Comparison of ENCODE assay signal across 11 mouse cellular contexts in the genomic region with DNA sequence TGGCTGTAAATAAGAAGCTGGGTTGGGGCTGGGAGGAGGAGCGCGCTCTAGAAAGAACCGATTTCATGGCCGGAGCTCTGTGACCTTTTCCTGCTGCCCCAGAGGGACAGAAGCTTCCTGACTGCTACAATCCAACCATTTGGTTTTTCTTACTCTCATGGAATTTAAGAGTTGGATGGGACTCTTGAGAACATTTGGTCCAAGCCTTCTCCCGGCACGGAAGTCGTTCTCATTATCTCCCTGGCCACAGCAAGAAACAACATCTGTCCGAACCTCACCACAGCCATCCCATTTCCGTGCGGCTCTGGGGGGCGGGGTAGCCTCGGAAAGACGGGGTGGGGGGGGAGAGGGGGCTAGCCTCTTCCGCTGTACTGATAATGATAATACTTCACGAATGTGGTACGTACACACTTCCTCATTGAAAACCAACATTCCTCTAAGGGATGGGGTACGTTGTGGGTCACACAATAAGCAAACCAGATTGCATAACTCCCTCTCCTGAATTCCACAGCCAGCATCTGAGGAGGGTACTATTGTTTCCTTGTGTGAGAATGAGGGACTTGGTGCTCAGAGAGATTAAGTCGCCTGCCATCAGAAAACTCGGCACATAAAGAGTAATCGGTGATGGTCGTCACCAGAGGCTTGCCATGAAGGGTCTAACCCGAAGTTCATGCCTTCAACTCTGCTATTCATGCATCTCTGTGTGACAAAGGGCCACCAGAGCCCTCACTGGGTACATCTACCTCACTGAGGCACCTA. TPM values are rescaled to one million over a fixed set of nuclear protein-coding genes. Genes with fewer than 3 reads are reported as not detected.
A peak's percentile ranks its signal among the peaks of the same experiment; 100 is the strongest.
DNase-seq lines count a peak whose midpoint lies in the region; ATAC-seq and TF ChIP-seq lines count a peak whose summit lies in the region.
"Had no signal": no experiment of that assay in that cellular context is flagged by ENCODE, and none has a peak within 500 bp of the region (broad histone marks: within the 10 kb centered on the region; RNA-seq: fewer than 3 reads in every experiment).

No protein-coding gene starts in this region.

- TF ChIP-seq POLR2A in small intestine, adult 2 months (IDR thresholded peaks at IDR 0.05; ENCODE audit: low read depth, low read length), result no peak

- H3K9me3 ChIP-seq in midbrain, embryonic 11.5 days (ENCODE audit: control insufficient read depth, low read length), result no peaks in the 10 kb centered on the region
- H3K9me3 ChIP-seq in midbrain, embryonic 16.5 days (replicated peaks; ENCODE audit: control insufficient read depth, low read length, poor library complexity, severe bottlenecking), result no peaks in the 10 kb centered on the region
- no peaks in the 10 kb centered on the region for H3K9me3 ChIP-seq in heart, embryonic 10.5 days
- H3K9me3 ChIP-seq in limb, embryonic 10.5 days (replicated peaks), result no peaks in the 10 kb centered on the region
- H3K9me3 ChIP-seq: hindbrain, embryonic 15.5 days had no signal

- ATAC-seq in midbrain, embryonic 11.5 days (ENCODE audit: low FRiP score), result no peak
- no peak for ATAC-seq in midbrain, embryonic 16.5 days

- TF ChIP-seq CTCF in small intestine, adult 2 months (IDR thresholded peaks at IDR 0.05; ENCODE audit: extremely low read depth, insufficient read length, insufficient replicate concordance, low read depth, low read length), result no peak

- no peak overlapping the region for H3K4me2 ChIP-seq in midbrain, embryonic 11.5 days
- H3K4me2 ChIP-seq in midbrain, embryonic 16.5 days (ENCODE audit: low read length), result no peak overlapping the region
- H3K4me2 ChIP-seq: hindbrain, embryonic 15.5 days had no signal

- no peak overlapping the region for H3K27ac ChIP-seq in midbrain, embryonic 11.5 days (ENCODE audit: low read depth, low read length)
- no peak overlapping the region for H3K27ac ChIP-seq in midbrain, embryonic 16.5 days (ENCODE audit: low read length)
- H3K27ac ChIP-seq in heart, embryonic 10.5 days, result peak overlapping the region; percentile 52; the same call in 1 of the 2 replicates
- H3K27ac ChIP-seq in limb, embryonic 10.5 days, result peak overlapping the region; percentile 28; the same call in 1 of the 2 replicates
- peak overlapping the region; percentile 47; the same call in 1 of the 2 replicates for H3K27ac ChIP-seq in small intestine, adult 2 months (ENCODE audit: insufficient read depth, low read depth, low read length)
- H3K27ac ChIP-seq: hindbrain, embryonic 15.5 days had no signal

- 88% methylated on average over 22 of the region's 22 CpGs for WGBS in midbrain, embryonic 11.5 days
- WGBS in midbrain, embryonic 16.5 days, result 88% methylated on average over 22 of the region's 22 CpGs
- 75% methylated on average over 22 of the region's 22 CpGs for WGBS in heart, embryonic 10.5 days
- 91% methylated on average over 22 of the region's 22 CpGs for WGBS in limb, embryonic 10.5 days
- WGBS in small intestine, adult 2 months, result 79% methylated on average over 22 of the region's 22 CpGs

- no peak overlapping the region for H3K4me3 ChIP-seq in midbrain, embryonic 11.5 days (ENCODE audit: low read depth, low read length)
- no peak overlapping the region for H3K4me3 ChIP-seq in midbrain, embryonic 16.5 days (ENCODE audit: low read depth, low read length)
- no peak overlapping the region for H3K4me3 ChIP-seq in heart, embryonic 10.5 days
- H3K4me3 ChIP-seq in limb, embryonic 10.5 days, result no peak overlapping the region
- no peak overlapping the region for H3K4me3 ChIP-seq in small intestine, adult 2 months (ENCODE audit: low read depth, low read length)
- H3K4me3 ChIP-seq: hindbrain, embryonic 15.5 days had no signal

- no peaks in the 10 kb centered on the region for H3K4me1 ChIP-seq in midbrain, embryonic 11.5 days (ENCODE audit: control insufficient read depth, insufficient read depth, low read length)
- no peaks in the 10 kb centered on the region for H3K4me1 ChIP-seq in midbrain, embryonic 16.5 days (ENCODE audit: control insufficient read depth, insufficient read depth, low read length)
- no peaks in the 10 kb centered on the region; the same call in 1 of the 2 replicates for H3K4me1 ChIP-seq in heart, embryonic 10.5 days
- no peaks in the 10 kb centered on the region for H3K4me1 ChIP-seq in limb, embryonic 10.5 days
- no peaks in the 10 kb centered on the region for H3K4me1 ChIP-seq in small intestine, adult 2 months (ENCODE audit: control insufficient read depth, insufficient read depth, insufficient read length, low read length)
- H3K4me1 ChIP-seq: hindbrain, embryonic 15.5 days had no signal

- no peak overlapping the region for H3K9ac ChIP-seq in midbrain, embryonic 11.5 days (ENCODE audit: low read length)
- H3K9ac ChIP-seq in midbrain, embryonic 16.5 days (ENCODE audit: low read depth, low read length), result no peak overlapping the region
- H3K9ac ChIP-seq: hindbrain, embryonic 15.5 days had no signal

- no peaks in the 10 kb centered on the region for H3K36me3 ChIP-seq in midbrain, embryonic 11.5 days (ENCODE audit: control insufficient read depth, insufficient read depth, low read length)
- no peaks in the 10 kb centered on the region for H3K36me3 ChIP-seq in midbrain, embryonic 16.5 days (ENCODE audit: control insufficient read depth, insufficient read depth, low read length)
- no peaks in the 10 kb centered on the region for H3K36me3 ChIP-seq in heart, embryonic 10.5 days
- 0 out of 2 replicates have a peak, but pooled peaks cover 3% of the 10 kb centered on the region for H3K36me3 ChIP-seq in limb, embryonic 10.5 days
- no peaks in the 10 kb centered on the region for H3K36me3 ChIP-seq in small intestine, adult 2 months (ENCODE audit: control insufficient read depth, insufficient read depth, low read length)
- H3K36me3 ChIP-seq: hindbrain, embryonic 15.5 days had no signal

- no peaks in the 10 kb centered on the region for H3K27me3 ChIP-seq in midbrain, embryonic 11.5 days (ENCODE audit: control insufficient read depth, insufficient read depth, low read length)
- H3K27me3 ChIP-seq in midbrain, embryonic 16.5 days (ENCODE audit: control insufficient read depth, insufficient read depth, low read depth, low read length), result no peaks in the 10 kb centered on the region
- H3K27me3 ChIP-seq in heart, embryonic 10.5 days (ENCODE audit: insufficient read depth, poor library complexity, severe bottlenecking), result no peaks in the 10 kb centered on the region
- no peaks in the 10 kb centered on the region for H3K27me3 ChIP-seq in limb, embryonic 10.5 days (ENCODE audit: low read depth, poor library complexity, severe bottlenecking)
- H3K27me3 ChIP-seq in small intestine, adult 2 months (ENCODE audit: control insufficient read depth, insufficient read depth, low read length), result no peaks in the 10 kb centered on the region
- H3K27me3 ChIP-seq: hindbrain, embryonic 15.5 days had no signal

- DNase-seq in midbrain, embryonic 11.5 days (ENCODE audit: low spot score, missing footprints), result peak; percentile 71
- DNase-seq in heart, embryonic 10.5 days (ENCODE audit: low spot score), result peak; percentile 73
- DNase-seq in limb, embryonic 10.5 days (ENCODE audit: low spot score), result no peak
- DNase-seq in spleen, adult 12 weeks (ENCODE audit: low spot score), result no peak
- no peak for DNase-seq in layer of hippocampus, postnatal 36 days
- DNase-seq in layer of hippocampus, postnatal 25 days (ENCODE audit: extremely low spot score in 1 of 2, low spot score in 1 of 2), result no peak
- DNase-seq: adrenal gland, adult 8-10 months had no signal

RNA-seq across cellular contexts. Expression of a gene that starts 46.2 kb away (rescaled TPM):
- polyA plus RNA-seq in midbrain, embryonic 11.5 days (2014; fragmentation: Nextera tagmentation; extraction: Ambion mirVana), result not detected in 2 replicates
- not detected in 2 replicates for polyA plus RNA-seq in midbrain, embryonic 16.5 days (2015; fragmentation: Nextera tagmentation; extraction: Ambion mirVana)
- not detected in 2 replicates for polyA plus RNA-seq in heart, embryonic 10.5 days (2016; fragmentation: Nextera tagmentation; extraction: Ambion mirVana)
- not detected in 2 replicates for polyA plus RNA-seq in limb, embryonic 10.5 days (2016; fragmentation: Nextera tagmentation; extraction: Ambion mirVana)
- not detected in 2 replicates for polyA plus RNA-seq in small intestine, adult 2 months (2012; rRNA removed)
- total RNA-seq in layer of hippocampus, postnatal 36 days (2021), result not detected
- not detected for total RNA-seq in layer of hippocampus, postnatal 25 days (2021)
- total RNA-seq: adrenal gland, adult 8-10 months; neutrophil, adult 5-6 weeks had no signal
- polyA plus RNA-seq: hindbrain, embryonic 15.5 days had no signal

Comparison
In these comparisons a context has a peak if more than half of its experiments do, and no peak if none do; other contexts are left out.
1. DNase-seq: peak in midbrain, embryonic 11.5 days (single experiment) and heart, embryonic 10.5 days (single experiment); none in limb, embryonic 10.5 days (single experiment), spleen, adult 12 weeks (single experiment), layer of hippocampus, postnatal 36 days (0 of 2) and layer of hippocampus, postnatal 25 days (0 of 2).
2. H3K27ac ChIP-seq: peak in heart, embryonic 10.5 days (single experiment), limb, embryonic 10.5 days (single experiment) and small intestine, adult 2 months (single experiment); none in midbrain, embryonic 11.5 days (single experiment) and midbrain, embryonic 16.5 days (single experiment).